Mouse (Mus musculus) urinary bladder, adult 18-20 months (tissue): Measurements from ENCODE around the gene Sh3gl1.

Experiments
- DNase-seq, 2 experiments: peaks; one replicate each; pipeline ENCODE4 v3.0.0; 2022; ENCODE audit warnings: low spot score in 2 of 2, mixed read lengths in 2 of 2

Gene Sh3gl1

GRCm38 (mm10) chr17:56021161-56021910 lies 15.1 kb downstream of the Sh3gl1 start:
- DNase-seq = no peak

DNA sequence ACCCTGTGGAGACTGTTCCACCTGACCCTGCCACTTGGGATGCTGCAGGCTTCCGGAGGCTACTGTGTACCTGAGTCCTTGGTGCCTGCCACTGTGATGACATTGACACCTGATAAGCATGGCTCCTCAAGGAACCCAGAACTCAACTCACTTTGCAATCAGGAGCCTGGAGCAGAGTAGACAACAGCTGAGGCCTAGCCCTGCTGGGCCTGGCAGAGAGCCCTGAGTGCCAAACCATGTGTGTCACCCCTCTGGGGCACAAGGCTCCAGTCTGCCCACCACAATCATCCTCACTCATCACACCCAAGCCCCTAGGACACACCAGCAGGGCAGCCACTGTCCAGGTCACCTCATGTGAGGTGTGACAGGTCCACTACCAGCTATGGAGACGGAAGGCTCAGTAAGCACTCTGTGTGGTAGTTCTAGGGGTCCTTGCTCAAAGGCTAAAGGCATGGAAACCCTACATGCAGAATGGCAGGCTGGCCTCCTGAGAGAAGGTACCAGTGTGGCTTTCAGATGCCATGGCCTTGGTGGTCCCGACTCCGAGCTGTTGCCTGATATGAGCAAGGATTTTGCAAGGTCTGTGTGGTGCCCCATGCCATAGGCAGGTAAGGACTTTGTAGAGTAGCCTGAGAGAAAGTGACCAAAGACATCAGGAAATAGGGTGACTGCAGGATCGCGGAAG lies 15.9 kb downstream of the Sh3gl1 start:
- no peak for DNase-seq

- DNase-seq = no peak
Observed at GRCm38 (mm10) chr17:56018347-56019131, 17.9 kb downstream of the Sh3gl1 start.

- no peak for DNase-seq
Observed at GRCm38 (mm10) chr17:56017848-56018247, 18.6 kb downstream of the Sh3gl1 start.

GRCm38 (mm10) chr17:56016793-56017785 lies 19.3 kb downstream of the Sh3gl1 start:
- no peak for DNase-seq

GRCm38 (mm10) chr17:56016382-56016781 lies 20.1 kb downstream of the Sh3gl1 start:
- DNase-seq = no peak

DNA sequence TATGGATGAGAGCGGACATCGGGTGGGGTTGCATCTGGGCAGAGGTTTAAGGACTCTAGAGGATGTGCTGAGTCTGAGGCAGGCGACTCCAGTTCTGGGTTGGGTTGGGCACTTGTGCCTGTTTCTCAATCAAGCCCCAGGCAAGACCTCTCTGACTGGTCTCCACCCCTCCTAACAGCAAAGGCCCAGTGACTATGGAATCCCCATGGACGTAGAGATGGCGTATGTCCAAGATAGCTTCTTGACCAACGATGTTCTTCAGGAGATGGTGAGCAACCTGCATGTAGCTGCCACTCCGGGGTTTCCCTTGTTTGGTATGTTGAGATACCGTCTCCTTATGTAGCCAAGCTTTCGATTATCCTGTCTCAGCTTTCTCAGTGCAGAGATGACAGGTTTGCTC lies 21.1 kb downstream of the Sh3gl1 start:
- no peak for DNase-seq

- no peak for DNase-seq
Observed at GRCm38 (mm10) chr17:56011441-56011840, 25.0 kb downstream of the Sh3gl1 start.

GRCm38 (mm10) chr17:56010681-56011080 lies 25.8 kb downstream of the Sh3gl1 start:
- DNase-seq = peak; percentile 47 to 72

- no peak for DNase-seq
Observed at GRCm38 (mm10) chr17:56010255-56010654, 26.2 kb downstream of the Sh3gl1 start.

DNA sequence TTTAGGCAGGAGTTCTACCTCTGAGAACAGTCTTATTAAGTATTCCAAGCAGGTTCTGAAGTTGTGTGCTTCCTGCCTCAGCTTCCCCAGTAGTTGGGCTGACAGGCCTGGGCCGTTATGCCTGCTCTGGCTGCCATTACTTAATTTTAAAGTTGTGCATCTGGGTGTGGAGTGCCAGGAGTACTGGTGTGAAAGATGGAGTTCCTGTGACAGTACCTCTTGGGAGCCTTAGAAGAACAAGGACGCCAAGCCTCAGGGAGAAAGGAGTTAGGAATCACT lies 26.5 kb downstream of the Sh3gl1 start:
- no peak for DNase-seq

DNA sequence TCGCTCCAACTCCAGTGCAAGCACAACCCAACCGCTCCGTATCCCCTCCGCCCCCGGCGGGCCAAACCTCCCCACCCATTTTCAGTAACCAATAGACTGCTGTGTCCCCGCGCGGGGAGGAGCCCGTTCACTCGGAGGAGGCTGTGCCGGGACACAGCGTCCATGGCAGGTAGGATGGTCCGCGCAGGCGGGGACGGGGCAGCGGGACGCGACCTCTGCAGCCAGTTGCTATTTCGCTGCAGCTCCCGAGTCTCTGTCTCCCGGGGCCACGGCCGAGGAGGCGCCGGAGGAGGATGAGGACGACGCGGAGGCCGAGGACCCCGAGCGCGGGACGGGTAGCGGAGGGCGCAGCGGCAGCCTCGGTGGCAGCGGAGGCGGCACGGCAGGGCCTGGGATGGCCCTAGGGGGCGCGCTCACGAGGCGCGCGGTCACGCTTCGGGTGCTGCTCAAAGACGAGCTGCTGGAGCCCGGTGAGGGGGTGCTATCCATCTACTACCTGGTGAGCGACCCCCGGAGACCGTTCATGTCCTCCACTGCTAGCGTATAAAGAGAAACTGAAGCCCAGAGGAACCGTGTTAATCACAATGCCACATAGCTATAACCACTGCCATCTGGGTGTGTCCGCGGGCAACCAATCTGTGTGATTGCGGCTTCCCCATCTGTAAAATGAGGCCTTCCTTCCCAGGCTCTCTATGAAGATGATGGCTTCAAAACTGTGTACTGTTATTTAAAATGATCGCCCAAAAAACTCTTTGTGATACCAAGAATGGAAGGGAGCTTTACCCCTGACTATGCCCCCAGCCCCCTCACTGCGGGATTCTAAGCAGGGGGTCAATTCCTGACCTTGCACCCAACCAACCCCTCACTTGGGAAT lies 27.1 kb downstream of the Sh3gl1 start:
- peak; percentile 89 to 91 for DNase-seq

DNA sequence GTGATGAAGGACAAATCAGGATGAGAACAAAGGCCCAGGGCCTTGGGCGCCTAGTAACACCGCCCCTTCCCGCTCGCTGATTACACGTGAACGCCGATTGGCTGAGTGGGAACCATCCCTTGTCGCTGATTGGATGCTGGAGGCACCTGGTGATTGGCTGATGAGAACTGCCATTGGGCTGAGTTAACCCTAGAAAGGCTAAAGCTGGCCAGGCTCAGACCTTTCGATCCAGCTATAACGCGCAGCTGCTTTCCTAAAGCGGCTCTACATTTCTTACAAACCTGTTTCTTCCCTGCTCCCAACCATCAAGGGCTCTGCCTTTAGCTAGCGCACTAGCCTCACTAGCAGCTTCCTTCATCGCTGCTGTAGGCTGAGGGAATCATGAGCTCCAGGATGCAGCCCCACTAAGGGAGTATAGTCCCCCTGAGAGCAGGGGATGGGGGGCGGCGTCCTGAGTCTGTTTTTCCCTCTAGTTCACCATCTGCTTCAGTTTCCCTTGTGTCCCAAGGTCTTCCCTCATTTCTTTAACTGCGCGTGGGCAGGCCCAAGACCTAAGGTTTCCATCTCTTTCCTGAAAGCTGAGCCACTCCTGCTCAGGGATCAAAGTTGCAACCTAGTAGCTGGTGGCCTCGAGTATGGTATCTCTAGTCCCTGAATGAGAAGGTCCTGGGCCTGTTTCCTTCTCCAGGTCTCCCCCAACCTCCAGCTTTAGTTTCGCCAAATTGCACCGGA lies 27.9 kb downstream of the Sh3gl1 start:
- DNase-seq = peak; percentile 61 to 91

DNA sequence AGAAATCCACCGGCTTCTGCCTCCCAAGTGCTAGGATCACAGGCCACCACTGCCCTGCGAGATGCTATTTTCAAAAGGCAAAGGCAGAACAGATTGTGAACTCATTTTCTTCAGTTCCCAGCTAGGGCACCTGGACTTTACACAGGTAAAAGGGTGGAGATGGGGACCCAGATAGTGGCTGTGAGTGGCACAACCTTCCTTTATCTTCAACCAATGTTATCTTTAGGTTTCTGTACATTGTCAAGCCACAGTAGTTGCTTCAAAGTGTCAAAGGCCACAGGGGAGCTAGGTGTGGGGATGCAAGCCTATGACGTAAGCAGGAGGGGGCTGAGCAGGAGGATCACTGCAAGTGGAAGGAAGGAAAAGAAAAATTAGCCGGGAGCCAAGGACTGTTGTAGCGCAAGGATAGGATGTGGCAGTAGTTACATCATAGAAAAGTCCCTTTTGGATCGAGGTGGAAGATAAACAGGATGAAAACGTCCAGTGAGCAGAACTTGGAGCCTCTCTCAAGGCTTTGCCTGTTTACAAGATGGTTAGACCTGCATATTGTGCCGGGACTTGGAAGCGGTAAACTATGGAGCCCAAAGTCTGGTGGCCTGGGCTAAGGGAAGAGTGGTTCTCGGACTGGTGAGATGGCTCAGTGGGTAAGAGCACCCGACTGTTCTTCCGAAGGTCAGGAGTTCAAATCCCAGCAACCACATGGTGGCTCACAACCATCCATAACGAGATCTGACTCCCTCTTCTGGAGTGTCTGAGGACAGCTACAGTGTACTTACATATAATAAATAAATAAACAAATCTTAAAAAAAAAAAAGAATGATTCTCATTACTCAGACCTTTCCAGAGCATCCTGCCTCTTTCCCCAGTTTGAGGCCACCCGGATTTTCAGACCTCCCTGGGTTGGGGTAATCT lies 28.7 kb downstream of the Sh3gl1 start:
- no peak for DNase-seq

DNA sequence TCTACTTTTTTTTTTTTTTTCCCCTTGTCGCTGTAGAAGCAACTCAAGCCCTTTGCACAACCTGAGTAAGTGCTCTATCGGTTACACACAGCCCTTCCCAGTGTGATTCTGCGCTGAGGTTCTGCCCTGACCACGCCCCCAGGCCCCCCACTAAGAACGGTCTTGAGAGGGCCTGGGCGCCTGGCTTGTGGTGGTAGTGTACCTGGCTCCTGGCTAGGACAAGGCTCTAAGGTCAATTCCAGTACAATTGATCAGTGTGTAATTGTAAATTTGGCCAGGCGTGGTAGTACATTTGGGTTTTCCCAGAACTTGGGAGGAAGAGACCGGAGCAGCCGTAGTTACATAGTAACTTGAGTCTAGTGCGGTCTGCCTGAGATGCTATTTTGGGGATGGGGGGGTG lies 29.5 kb downstream of the Sh3gl1 start:
- DNase-seq = no peak

DNA sequence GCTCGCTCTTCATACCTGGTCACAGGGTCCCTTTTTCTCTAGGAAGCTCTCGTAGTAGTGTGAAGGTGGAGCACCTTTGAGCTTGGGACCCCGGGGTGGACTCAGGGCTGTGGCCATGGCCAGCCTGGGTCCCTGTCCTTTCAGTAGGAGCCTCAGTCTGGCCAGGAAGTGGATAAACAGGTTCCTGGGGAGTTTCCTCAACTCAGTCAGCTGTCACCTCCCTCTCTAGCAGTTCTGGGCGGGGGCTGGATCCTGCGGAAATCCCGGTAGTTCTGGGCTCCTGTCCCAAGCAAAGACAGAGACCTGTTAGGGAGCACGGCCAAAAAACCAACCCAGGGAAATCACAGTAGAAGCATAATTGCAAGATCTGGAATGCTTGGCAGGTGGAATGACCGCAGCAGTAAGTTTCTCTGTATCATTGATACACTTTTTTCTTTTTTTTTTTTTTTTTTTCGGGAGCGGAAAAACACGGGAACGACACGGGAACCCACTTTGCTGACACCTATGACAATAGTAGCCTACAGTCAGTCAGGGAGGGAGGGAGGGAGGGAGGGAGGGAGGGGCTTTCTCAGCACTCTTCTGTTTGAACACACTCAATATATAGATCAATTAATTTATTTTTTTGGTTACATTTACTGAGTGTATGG lies 30.9 kb downstream of the Sh3gl1 start, which contains the start of the genes Stap2 and Mpnd:
Stap2 (minus strand) TSS at position 170 of the 647 bp plus-strand sequence.
Mpnd (plus strand) TSS at position 297 of the 647 bp plus-strand sequence.
- DNase-seq = peak; percentile 51 to 55

DNA sequence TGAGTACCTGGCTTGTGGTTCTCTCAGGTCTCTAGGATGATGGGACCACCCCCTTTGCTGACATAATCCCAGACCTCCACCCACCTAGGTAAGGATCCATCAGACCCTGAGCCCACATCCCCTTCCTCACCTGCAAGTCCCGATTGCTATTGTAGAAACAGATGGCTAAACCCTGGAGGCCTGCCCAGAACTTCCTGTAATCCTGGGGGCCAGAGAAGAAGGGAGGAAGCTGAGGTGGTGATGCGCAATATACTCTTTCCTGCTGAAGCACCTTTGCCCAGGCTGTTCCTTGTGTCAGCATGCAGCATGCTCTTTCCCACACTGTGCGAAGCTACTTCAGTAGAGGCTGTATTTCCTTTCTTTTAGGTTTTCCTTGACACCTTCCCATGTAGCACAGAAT lies 33.4 kb downstream of the Sh3gl1 start:
- DNase-seq = no peak
